Mouse (Mus musculus) kidney, adult 2 months (tissue): ENCODE measurements around the gene Wars. TPM values are rescaled to one million over a fixed set of nuclear protein-coding genes. Genes with fewer than 3 reads are reported as not detected.
"Not testable (repeated sequence)": the region's sequence is repeated elsewhere in the genome, so short reads cannot be mapped to it uniquely, and the experiment has no call there.

ENCODE experiments used
- DNase-seq: peaks from one replicate; pipeline ENCODE4 v3.0.0; 2021
- H3K27ac ChIP-seq: fragments of 200-500 bp; 2 replicates; pipeline ENCODE4 v1.5.1; 2012; ENCODE audit warnings: low read depth, low read length, control low read depth, inconsistent platforms; ENCODE audit not compliant: insufficient read depth
- H3K27me3 ChIP-seq: fragments of 200-500 bp; replicated peaks from 2 replicates; pipeline ENCODE4 v1.6.1; 2012; ENCODE audit warnings: mild to moderate bottlenecking, moderate library complexity, low read length, inconsistent platforms; ENCODE audit not compliant: control insufficient read depth, insufficient read depth
- H3K36me3 ChIP-seq: fragments of 200-500 bp; 2 replicates; pipeline ENCODE4 v1.6.1; 2012; ENCODE audit warnings: mild to moderate bottlenecking, moderate library complexity, low read length, inconsistent platforms; ENCODE audit not compliant: control insufficient read depth, insufficient read depth
- H3K4me1 ChIP-seq: fragments of 200-500 bp; 2 replicates; pipeline ENCODE4 v1.6.1; 2011; ENCODE audit warnings: low read length; ENCODE audit not compliant: control insufficient read depth, insufficient read depth
- H3K4me3 ChIP-seq: fragments of 200-500 bp; 2 replicates; pipeline ENCODE4 v1.5.1; 2011; ENCODE audit warnings: mild to moderate bottlenecking, low read depth, low read length, control low read depth; ENCODE audit not compliant: insufficient read depth
- CTCF ChIP-seq: fragments of 200-500 bp; conservative IDR thresholded peaks from 2 replicates; pipeline ENCODE4 v1.5.1; 2011; ENCODE audit warnings: low read depth, mild to moderate bottlenecking, control low read depth, low read length, moderate library complexity, mixed read lengths; ENCODE audit not compliant: insufficient read depth, insufficient read length
- POLR2A ChIP-seq: fragments of 200-500 bp; IDR thresholded peaks from one replicate; pipeline ENCODE4 v1.6.1; 2011; ENCODE audit warnings: low read depth, low read length, control low read depth
- WGBS: fragments of 180-500 bp; shearing (Covaris S2); methylation state at CpG from one replicate; pipeline ENCODE4 v1.1.7; 2018; 5-methylcytosine and 5-hydroxymethylcytosine counted together
- polyA plus RNA-seq: library from polyadenylated mRNA; depleted of rRNA; stranded (reverse); fragments of >200 nt; gene quantifications from 2 replicates; pipeline ENCODE4 v1.2.3, GENCODE M21; 2012

The Wars gene
- polyA plus RNA-seq, 1 experiment = 54.4 TPM

DNA sequence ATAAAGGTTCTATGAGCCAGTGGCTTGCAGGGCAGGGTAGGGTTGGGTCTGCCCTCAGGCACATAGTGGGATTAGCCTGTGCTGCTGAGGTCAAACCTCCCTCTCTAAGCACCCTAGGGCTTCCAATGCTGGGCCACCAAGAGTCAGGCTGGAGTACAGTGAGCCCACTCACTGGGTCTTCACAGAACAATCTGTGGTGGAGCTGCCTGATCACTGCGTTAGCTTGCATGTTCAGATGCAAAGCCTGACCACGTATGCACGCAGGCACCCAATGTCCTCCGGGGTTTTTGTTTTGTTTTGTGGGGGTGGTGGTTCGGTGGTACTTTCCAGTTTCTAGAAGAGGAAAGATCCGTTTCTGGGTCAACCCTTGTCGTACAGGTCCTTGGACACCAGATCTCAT, 36.9 kb downstream of the Wars start:
- Histone ChIP-seq H3K4me1 (no peaks in the 10 kb centered on the region), H3K4me3 (no peak overlapping the region), H3K27me3 (no peaks in the 10 kb centered on the region), H3K36me3 (no peaks in the 10 kb centered on the region), H3K27ac (no peak overlapping the region)
- no peak for DNase-seq
- 67% methylated on average over 7 of the region's 7 CpGs for WGBS
- TF ChIP-seq CTCF (no peak), POLR2A (no peak)

DNA sequence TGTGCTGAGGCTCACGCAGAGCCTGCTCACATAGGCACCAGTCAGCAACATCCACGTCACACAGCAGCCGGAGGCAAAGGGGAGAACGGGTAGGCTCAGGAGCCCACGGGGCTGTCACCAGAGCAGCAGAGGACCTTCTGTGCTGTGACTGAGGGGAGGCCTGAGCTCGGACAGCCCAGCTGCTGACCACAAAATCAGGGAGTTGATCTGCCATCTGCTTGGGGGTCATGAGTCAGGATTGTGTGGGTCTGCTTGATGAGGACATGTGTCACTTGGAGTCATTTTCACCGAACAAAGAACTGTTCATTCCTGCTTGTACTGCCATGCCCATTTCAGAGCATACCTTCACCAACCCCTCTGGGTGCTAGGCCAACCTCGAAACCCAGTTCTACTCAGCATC, 37.8 kb downstream of the Wars start:
- no peak overlapping the region for H3K27ac ChIP-seq
- H3K4me1 ChIP-seq = no peaks in the 10 kb centered on the region
- H3K4me3 ChIP-seq = no peak overlapping the region
- no peaks in the 10 kb centered on the region for H3K36me3 ChIP-seq
- no peaks in the 10 kb centered on the region for H3K27me3 ChIP-seq
- TF ChIP-seq POLR2A = no peak
- DNase-seq = no peak
- WGBS = 76% methylated on average over 8 of the region's 8 CpGs

DNA sequence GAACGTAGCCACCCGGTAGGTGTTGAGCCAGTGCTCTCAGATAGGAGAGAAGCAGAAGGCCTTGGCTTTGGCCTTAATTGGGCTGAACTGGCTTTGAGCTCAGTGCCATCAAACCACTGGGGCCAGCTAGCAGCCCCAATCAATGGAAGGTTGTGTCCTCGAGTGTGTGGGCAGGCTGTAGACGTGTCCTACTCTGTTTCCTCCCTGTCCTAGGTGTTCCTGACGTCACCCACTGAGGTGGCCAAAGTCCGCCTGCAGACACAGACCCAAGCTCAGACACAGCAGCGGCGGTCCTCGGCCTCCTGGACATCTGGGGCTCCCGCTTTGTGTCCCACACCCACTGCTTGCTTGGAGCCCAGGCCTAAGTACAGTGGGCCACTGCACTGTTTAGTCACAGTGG, 38.9 kb downstream of the Wars start:
- Histone ChIP-seq H3K27ac (no peak overlapping the region), H3K36me3 (no peaks in the 10 kb centered on the region), H3K4me3 (no peak overlapping the region), H3K4me1 (no peaks in the 10 kb centered on the region), H3K27me3 (no peaks in the 10 kb centered on the region)
- DNase-seq = no peak
- WGBS = 79% methylated on average over 10 of the region's 10 CpGs
- TF ChIP-seq POLR2A (no peak), CTCF (no peak)

DNA sequence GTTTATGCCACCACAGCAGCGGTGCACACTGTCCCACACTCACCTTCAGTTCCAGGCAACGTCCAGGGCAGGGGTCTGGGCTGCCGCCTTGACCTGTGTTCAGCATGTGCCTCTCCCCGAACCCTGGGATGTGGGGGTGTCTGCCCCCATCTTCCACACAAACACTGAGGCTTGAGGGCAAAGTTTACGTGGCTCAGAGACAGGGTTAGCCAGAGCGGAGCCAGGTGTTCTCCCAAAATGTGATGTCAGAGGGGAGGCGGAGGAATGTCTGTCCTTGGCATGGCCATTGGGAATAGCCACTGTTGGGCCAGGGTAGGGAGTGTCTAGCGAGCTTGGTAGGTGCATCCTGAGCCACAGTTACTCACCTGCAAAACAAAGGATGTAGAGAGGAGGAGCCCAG, 41.2 kb downstream of the Wars start:
- TF ChIP-seq CTCF (no peak), POLR2A (no peak)
- H3K27ac ChIP-seq = no peak overlapping the region
- H3K4me1 ChIP-seq = no peaks in the 10 kb centered on the region
- H3K27me3 ChIP-seq = no peaks in the 10 kb centered on the region
- H3K36me3 ChIP-seq = no peaks in the 10 kb centered on the region
- no peak overlapping the region for H3K4me3 ChIP-seq
- 90% methylated on average over 8 of the region's 8 CpGs for WGBS
- no peak for DNase-seq

DNA sequence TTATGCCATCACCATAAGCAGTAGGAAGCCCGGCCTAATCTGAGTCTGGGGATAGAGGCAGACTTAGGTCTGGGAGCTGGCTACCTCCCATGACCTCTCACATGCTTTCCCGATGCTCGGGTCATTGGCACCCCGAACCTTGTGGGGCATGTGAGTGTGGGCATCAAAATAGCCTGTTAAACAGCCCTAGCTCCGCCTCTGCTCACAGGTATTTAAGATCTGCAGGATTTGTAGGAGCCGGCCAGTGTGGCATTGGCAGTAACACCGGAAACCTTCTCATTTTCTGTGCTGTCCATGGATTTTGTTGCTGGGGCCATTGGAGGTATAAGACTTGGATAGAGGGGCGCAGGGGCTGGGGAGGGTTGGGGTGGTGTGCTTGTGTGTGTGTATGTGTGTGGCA, 43.1 kb downstream of the Wars start:
- no peak for TF ChIP-seq CTCF
- 81% methylated on average over 8 of the region's 8 CpGs for WGBS
- H3K36me3 ChIP-seq = no peaks in the 10 kb centered on the region
- H3K27ac ChIP-seq = no peak overlapping the region
- DNase-seq = no peak
- H3K4me1 ChIP-seq = no peaks in the 10 kb centered on the region
- H3K27me3 ChIP-seq = no peaks in the 10 kb centered on the region
- no peak overlapping the region for H3K4me3 ChIP-seq

DNA sequence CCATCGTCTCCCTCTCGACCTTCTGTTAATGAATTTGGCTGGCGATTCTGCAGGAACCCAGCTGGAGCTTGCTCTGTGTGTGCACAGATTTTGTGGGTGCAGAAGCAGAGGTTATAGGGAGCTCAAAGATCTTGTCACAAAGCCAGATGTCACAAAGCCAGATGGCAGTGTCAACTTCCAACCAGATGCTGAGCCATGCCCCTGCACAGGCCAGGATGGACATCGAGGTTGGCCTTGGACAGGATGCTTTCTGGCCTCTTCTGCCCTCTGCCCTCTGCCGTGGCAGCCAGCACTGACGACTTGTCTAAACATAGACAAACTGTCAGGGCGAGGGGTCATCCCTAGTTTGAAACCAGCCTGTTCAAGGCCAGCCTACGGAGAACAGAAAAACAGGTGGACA, 43.8 kb downstream of the Wars start:
- H3K4me1 ChIP-seq = no peaks in the 10 kb centered on the region
- 44% methylated on average over 8 of the region's 8 CpGs for WGBS
- no peak overlapping the region for H3K27ac ChIP-seq
- TF ChIP-seq POLR2A (no peak), CTCF (no peak)
- no peak overlapping the region for H3K4me3 ChIP-seq
- no peaks in the 10 kb centered on the region for H3K36me3 ChIP-seq
- peak; percentile 51 for DNase-seq
- no peaks in the 10 kb centered on the region for H3K27me3 ChIP-seq

DNA sequence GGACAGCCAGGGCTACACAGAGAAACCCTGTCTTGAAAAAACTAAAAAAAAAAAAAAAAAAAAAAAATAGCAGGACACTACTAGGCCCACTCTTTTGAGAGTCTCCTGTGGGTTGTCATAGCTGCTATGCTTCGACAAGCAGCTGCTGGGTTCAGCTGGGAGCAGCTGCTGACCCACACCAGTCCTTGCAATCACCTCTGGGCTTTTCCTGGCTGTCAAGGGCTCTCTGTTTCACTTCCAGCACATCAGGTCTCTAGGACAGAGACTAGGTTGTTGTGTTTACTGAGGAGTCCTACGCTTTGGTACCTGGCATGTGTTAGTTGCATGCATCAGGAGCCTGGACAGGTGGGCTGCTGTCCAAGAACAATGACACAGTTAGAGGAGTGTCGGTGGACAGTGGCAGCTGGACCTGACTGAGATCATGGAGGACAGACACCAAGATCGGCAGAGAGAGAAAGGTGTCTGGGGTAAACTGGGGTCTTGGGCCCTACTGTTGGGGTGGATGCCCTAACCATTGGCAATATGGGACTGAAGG, 44.4 kb downstream of the Wars start:
- TF ChIP-seq POLR2A = no peak
- no peak for TF ChIP-seq CTCF
- 68% methylated on average over 4 of the region's 4 CpGs for WGBS
- Histone ChIP-seq H3K27me3 (no peaks in the 10 kb centered on the region), H3K27ac (no peak overlapping the region), H3K36me3 (no peaks in the 10 kb centered on the region), H3K4me1 (no peaks in the 10 kb centered on the region), H3K4me3 (no peak overlapping the region)
- no peak for DNase-seq

DNA sequence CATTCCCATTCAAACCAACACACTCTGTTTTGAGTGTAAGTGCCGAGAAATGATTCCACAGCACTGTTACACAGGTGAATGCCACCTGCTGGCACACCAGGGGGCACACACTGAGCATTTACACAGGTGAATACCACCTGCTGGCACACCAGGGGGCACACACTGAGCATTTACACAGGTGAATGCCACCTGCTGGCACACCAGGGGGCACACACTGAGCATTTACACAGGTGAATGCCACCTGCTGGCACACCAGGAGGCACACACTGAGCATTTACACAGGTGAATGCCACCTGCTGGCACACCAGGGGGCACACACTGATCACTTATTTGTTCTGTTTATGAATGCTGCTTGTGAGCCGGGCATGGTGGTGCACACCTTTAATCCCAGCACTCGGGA, 45.9 kb downstream of the Wars start:
- not testable (repeated sequence) for H3K27ac ChIP-seq, H3K27me3 ChIP-seq, H3K36me3 ChIP-seq, H3K4me3 ChIP-seq, H3K4me1 ChIP-seq
- TF ChIP-seq CTCF = peak; percentile 42
- peak; percentile 29 for DNase-seq
- 93% methylated on average over 3 of the region's 3 CpGs for WGBS
